Mouse (Mus musculus) adrenal gland, adult 2 months (tissue): ENCODE measurements around the gene Aftph. TPM values are rescaled to one million over a fixed set of nuclear protein-coding genes. Genes with fewer than 3 reads are reported as not detected.
A peak's percentile ranks its signal among the peaks of the same experiment; 100 is the strongest.

Experiments used
- DNase-seq: peaks from one replicate; pipeline ENCODE4 v3.0.0; 2021
- polyA plus RNA-seq: library from polyadenylated mRNA; depleted of rRNA; stranded (reverse); fragments of >200 nt; gene quantifications from 2 replicates; pipeline ENCODE4 v1.2.3, GENCODE M21; 2012
- total RNA-seq, 2 experiments: library from RNA; stranded (reverse); gene quantifications; 2 replicates each; pipeline ENCODE4 v1.2.3; 2021

Gene Aftph
- total and polyA plus RNA-seq, 3 experiments, result 24.4 to 63.1 (median 48.9) TPM

- DNase-seq, result no peak
These were observed 13.3 kb downstream of the Aftph start for GRCm38 (mm10) chr11:20728044-20728443.

- no peak for DNase-seq
These were observed 17.8 kb downstream of the Aftph start for GRCm38 (mm10) chr11:20723572-20723971.

- DNase-seq, result no peak
These were observed 29.2 kb downstream of the Aftph start for GRCm38 (mm10) chr11:20712068-20712671.

- peak; percentile 49 for DNase-seq
These were observed 50.4 kb downstream of the Aftph start for GRCm38 (mm10) chr11:20691000-20691399.

GRCm38 (mm10) chr11:20681679-20682078, 59.7 kb downstream of the Aftph start:
- DNase-seq, result no peak

- no peak for DNase-seq
These were observed 60.6 kb downstream of the Aftph start for GRCm38 (mm10) chr11:20680781-20681180.

GRCm38 (mm10) chr11:20679396-20679795, 62.0 kb downstream of the Aftph start:
- no peak for DNase-seq

GRCm38 (mm10) chr11:20672513-20672912, 68.9 kb downstream of the Aftph start:
- no peak for DNase-seq

GRCm38 (mm10) chr11:20671789-20672392, 69.5 kb downstream of the Aftph start:
- no peak for DNase-seq

GRCm38 (mm10) chr11:20664878-20665277, 76.5 kb downstream of the Aftph start:
- peak; percentile 13 for DNase-seq

- DNase-seq, result no peak
These were observed 77.7 kb downstream of the Aftph start for GRCm38 (mm10) chr11:20663580-20664198.

- no peak for DNase-seq
These were observed 78.6 kb downstream of the Aftph start for GRCm38 (mm10) chr11:20662811-20663210.

GRCm38 (mm10) chr11:20661652-20662051, 79.7 kb downstream of the Aftph start:
- peak; percentile 24 for DNase-seq

- no peak for DNase-seq
These were observed 81.0 kb downstream of the Aftph start for GRCm38 (mm10) chr11:20660111-20661097.

- DNase-seq, result no peak
These were observed 82.3 kb downstream of the Aftph start for GRCm38 (mm10) chr11:20659094-20659493.

GRCm38 (mm10) chr11:20656711-20657057, 84.7 kb downstream of the Aftph start:
- DNase-seq, result no peak

GRCm38 (mm10) chr11:20655795-20656710, 85.3 kb downstream of the Aftph start:
- peak; percentile 14 for DNase-seq

GRCm38 (mm10) chr11:20651166-20651565, 90.2 kb downstream of the Aftph start:
- no peak for DNase-seq

GRCm38 (mm10) chr11:20650006-20650639, 91.3 kb downstream of the Aftph start:
- DNase-seq, result no peak

GRCm38 (mm10) chr11:20649477-20649876, 91.9 kb downstream of the Aftph start:
- no peak for DNase-seq
